Mouse (Mus musculus) heart, embryonic 12.5 days (tissue): ENCODE data around the gene Col2a1. TPM values are rescaled to one million over a fixed set of nuclear protein-coding genes. Genes with fewer than 3 reads are reported as not detected.

Experiments
- ATAC-seq: fragments of 200-750 bp; cut with Nextera tagmentation; 2 replicates; pipeline ENCODE4 v1.8.0; 2017; ENCODE audit warnings: moderate TSS enrichment, moderate library complexity; ENCODE audit not compliant: insufficient number of reproducible peaks, low FRiP score
- H3K27ac ChIP-seq: fragments of 300-500 bp; sonication (generic); 2 replicates; pipeline ENCODE4 v1.5.1; 2016; ENCODE audit warnings: mild to moderate bottlenecking, moderate library complexity; ENCODE audit not compliant: poor library complexity, severe bottlenecking
- H3K27me3 ChIP-seq: fragments of 300-500 bp; sonication (generic); replicated peaks from 2 replicates; pipeline ENCODE4 v1.6.1; 2016; ENCODE audit warnings: mild to moderate bottlenecking, moderate library complexity
- H3K36me3 ChIP-seq: fragments of 300-500 bp; sonication (generic); 2 replicates; pipeline ENCODE4 v1.6.1; 2016; ENCODE audit warnings: mild to moderate bottlenecking, moderate library complexity
- H3K4me1 ChIP-seq: fragments of 300-500 bp; sonication (generic); replicated peaks from 2 replicates; pipeline ENCODE4 v1.6.1; 2016; ENCODE audit warnings: mild to moderate bottlenecking
- H3K4me2 ChIP-seq: fragments of 300-500 bp; sonication (generic); 2 replicates; pipeline ENCODE4 v1.6.1; 2016; ENCODE audit warnings: mild to moderate bottlenecking, moderate library complexity
- H3K4me3 ChIP-seq: fragments of 300-500 bp; sonication (generic); 2 replicates; pipeline ENCODE4 v1.5.1; 2016; ENCODE audit warnings: mild to moderate bottlenecking
- H3K9ac ChIP-seq: fragments of 300-500 bp; sonication (generic); 2 replicates; pipeline ENCODE4 v1.6.1; 2016; ENCODE audit warnings: mild to moderate bottlenecking, moderate library complexity
- H3K9me3 ChIP-seq: fragments of 300-500 bp; sonication (generic); replicated peaks from 2 replicates; pipeline ENCODE4 v1.6.1; 2016; ENCODE audit warnings: mild to moderate bottlenecking, moderate library complexity
- WGBS: fragments of 180-500 bp; shearing (Covaris S2); methylation state at CpG from one replicate; pipeline ENCODE4 v1.1.7; 2016; 5-methylcytosine and 5-hydroxymethylcytosine counted together
- polyA plus RNA-seq: library from polyadenylated mRNA; unstranded; fragments of >200 nt; fragmentation: Nextera tagmentation; extraction: Ambion mirVana; gene quantifications from 2 replicates; pipeline ENCODE4 v1.2.1, GENCODE M21; 2016

Gene Col2a1
- polyA plus RNA-seq, 1 experiment from 2014 or later: 78.9 TPM

GRCm38 (mm10) chr15:98029798-98030197 lies 25.3 kb upstream of the Col2a1 start:
- Histone ChIP-seq H3K4me1 (peaks cover 42% of the 10 kb centered on the region), H3K4me3 (no peak overlapping the region), H3K4me2 (no peak overlapping the region), H3K36me3 (peaks cover 4% of the 10 kb centered on the region; the same call in 1 of the 2 replicates), H3K27me3 (no peaks in the 10 kb centered on the region), H3K27ac (no peak overlapping the region), H3K9ac (no peak overlapping the region), H3K9me3 (no peaks in the 10 kb centered on the region)
- ATAC-seq: no peak
- WGBS: 75% methylated on average over 6 of the region's 6 CpGs

GRCm38 (mm10) chr15:98026967-98027904 lies 22.7 kb upstream of the Col2a1 start:
- peaks cover 42% of the 10 kb centered on the region for H3K4me1 ChIP-seq
- 27% methylated on average over 12 of the region's 12 CpGs for WGBS
- ATAC-seq: no peak
- peak overlapping the region; percentile 44 for H3K27ac ChIP-seq
- H3K9me3 ChIP-seq: no peaks in the 10 kb centered on the region
- no peaks in the 10 kb centered on the region; the same call in 1 of the 2 replicates for H3K36me3 ChIP-seq
- H3K9ac ChIP-seq: peak overlapping the region; percentile 11; the same call in 1 of the 2 replicates
- no peak overlapping the region for H3K4me3 ChIP-seq
- 0 out of 2 replicates have a peak, but pooled peaks cover 6% of the 10 kb centered on the region for H3K27me3 ChIP-seq
- no peak overlapping the region for H3K4me2 ChIP-seq

DNA sequence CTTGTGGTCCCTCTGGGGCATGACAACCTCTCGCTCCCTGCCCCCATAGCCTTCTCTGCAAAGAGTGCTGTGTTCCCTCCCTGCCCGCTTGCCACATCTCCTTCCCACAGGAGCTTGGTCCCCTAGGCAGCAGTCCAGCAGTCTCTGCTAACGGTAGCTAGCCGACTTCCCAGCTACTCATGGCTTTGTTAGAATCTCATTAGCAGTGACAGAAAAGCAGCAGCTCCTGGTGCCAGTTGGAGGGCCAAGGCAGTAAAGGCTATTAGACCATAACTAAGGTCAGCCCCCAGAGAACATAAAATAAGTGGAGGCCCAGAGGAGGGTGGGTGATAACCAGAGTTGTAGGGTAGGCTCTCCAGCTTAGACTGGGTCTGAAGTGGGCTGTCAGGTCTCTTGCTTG lies 21.1 kb upstream of the Col2a1 start:
- H3K4me2 ChIP-seq: no peak overlapping the region
- H3K4me3 ChIP-seq: no peak overlapping the region
- peaks cover 38% of the 10 kb centered on the region for H3K4me1 ChIP-seq
- 35% methylated on average over 4 of the region's 4 CpGs for WGBS
- ATAC-seq: no peak
- H3K27ac ChIP-seq: peak overlapping the region; percentile 25; the same call in 1 of the 2 replicates
- H3K27me3 ChIP-seq: 0 out of 2 replicates have a peak, but pooled peaks cover 6% of the 10 kb centered on the region
- H3K9ac ChIP-seq: no peak overlapping the region
- no peaks in the 10 kb centered on the region for H3K36me3 ChIP-seq
- H3K9me3 ChIP-seq: no peaks in the 10 kb centered on the region

DNA sequence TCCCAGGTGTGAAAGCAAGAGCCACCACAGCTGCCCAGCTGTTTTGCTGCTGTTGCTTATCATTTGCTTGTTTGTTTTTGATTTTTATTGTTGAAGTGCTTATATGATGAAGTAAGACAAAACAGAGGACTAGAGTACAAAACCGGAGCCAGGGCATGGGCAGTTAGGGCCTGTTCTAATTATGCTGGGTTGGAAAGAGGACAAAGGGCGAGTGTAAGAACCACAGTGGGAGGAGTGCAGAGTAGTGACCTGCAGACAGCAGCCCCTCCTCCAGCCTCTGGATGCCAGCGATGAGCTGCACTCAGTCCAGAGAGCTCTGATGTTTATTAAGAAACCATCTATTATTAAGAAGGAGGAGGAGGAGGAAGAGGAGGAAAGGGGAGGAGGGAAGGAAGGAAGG lies 18.6 kb upstream of the Col2a1 start:
- Histone ChIP-seq H3K4me1 (peaks cover 33% of the 10 kb centered on the region), H3K27me3 (0 out of 2 replicates have a peak, but pooled peaks cover 6% of the 10 kb centered on the region), H3K36me3 (no peaks in the 10 kb centered on the region), H3K9ac (no peak overlapping the region), H3K27ac (no peak overlapping the region), H3K9me3 (no peaks in the 10 kb centered on the region), H3K4me3 (no peak overlapping the region), H3K4me2 (no peak overlapping the region)
- 34% methylated on average over 3 of the region's 3 CpGs for WGBS
- ATAC-seq: no peak

- no peak overlapping the region for H3K9ac ChIP-seq
- no peaks in the 10 kb centered on the region for H3K9me3 ChIP-seq
- H3K36me3 ChIP-seq: no peaks in the 10 kb centered on the region
- H3K27me3 ChIP-seq: 0 out of 2 replicates have a peak, but pooled peaks cover 6% of the 10 kb centered on the region
- H3K4me2 ChIP-seq: no peak overlapping the region
- H3K27ac ChIP-seq: no peak overlapping the region
- H3K4me1 ChIP-seq: peaks cover 21% of the 10 kb centered on the region
- 44% methylated on average over 2 of the region's 2 CpGs for WGBS
- ATAC-seq: no peak
- no peak overlapping the region for H3K4me3 ChIP-seq
Measured at GRCm38 (mm10) chr15:98021886-98022285, 17.4 kb upstream of the Col2a1 start.

DNA sequence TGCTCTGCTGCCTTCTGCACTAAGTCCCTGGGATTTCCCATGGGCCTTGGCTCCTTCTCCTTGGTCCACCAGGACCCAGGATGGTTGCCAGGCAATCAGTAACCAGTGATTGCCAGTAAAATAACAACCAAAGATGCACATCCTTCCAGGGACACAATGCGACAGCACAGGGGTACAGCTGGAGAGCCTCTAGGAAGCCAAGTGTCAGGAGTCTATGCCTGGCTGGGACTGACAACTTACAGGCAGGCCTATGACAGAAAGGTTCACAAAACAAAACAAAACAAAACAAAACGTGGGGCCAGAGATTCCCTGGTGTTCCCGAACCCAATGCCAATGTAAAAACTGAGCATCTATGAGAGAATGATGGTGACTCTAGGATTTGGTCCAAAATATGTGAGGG lies 14.6 kb upstream of the Col2a1 start:
- H3K4me2 ChIP-seq: no peak overlapping the region
- no peak overlapping the region for H3K4me3 ChIP-seq
- 57% methylated on average over 3 of the region's 3 CpGs for WGBS
- H3K27ac ChIP-seq: no peak overlapping the region
- no peak for ATAC-seq
- H3K4me1 ChIP-seq: no peaks in the 10 kb centered on the region
- H3K9me3 ChIP-seq: no peaks in the 10 kb centered on the region
- H3K27me3 ChIP-seq: no peaks in the 10 kb centered on the region
- H3K9ac ChIP-seq: no peak overlapping the region
- H3K36me3 ChIP-seq: no peaks in the 10 kb centered on the region

DNA sequence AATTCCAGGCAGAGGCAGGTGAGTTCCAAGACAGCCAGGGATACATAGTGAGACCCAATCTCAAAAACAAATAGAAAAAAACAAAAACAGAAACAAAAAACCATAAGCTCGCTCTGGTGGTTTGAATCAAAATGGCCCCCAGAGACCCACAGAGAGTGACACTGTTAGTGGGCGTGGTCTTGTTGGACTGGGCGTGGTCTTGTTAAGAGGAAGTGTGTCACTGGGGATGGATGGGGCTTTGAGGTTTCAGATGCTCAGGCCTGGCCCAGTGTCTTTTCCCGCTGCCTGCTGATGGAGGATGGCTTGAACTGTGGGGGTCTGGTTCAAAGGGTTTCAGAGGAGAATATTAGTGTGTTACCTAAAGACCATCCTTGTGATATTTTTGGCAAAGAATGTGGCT lies 13.4 kb upstream of the Col2a1 start:
- Histone ChIP-seq H3K4me1 (no peaks in the 10 kb centered on the region), H3K27me3 (no peaks in the 10 kb centered on the region), H3K9ac (no peak overlapping the region), H3K9me3 (no peaks in the 10 kb centered on the region), H3K4me2 (no peak overlapping the region), H3K4me3 (no peak overlapping the region), H3K36me3 (no peaks in the 10 kb centered on the region), H3K27ac (no peak overlapping the region)
- 75% methylated on average over 4 of the region's 4 CpGs for WGBS
- ATAC-seq: no peak

GRCm38 (mm10) chr15:98012810-98013209 lies 8.3 kb upstream of the Col2a1 start:
- ATAC-seq: no peak
- 67% methylated on average over 6 of the region's 6 CpGs for WGBS
- Histone ChIP-seq H3K27me3 (peaks cover 7% of the 10 kb centered on the region), H3K4me3 (no peak overlapping the region), H3K9ac (no peak overlapping the region), H3K9me3 (no peaks in the 10 kb centered on the region), H3K4me2 (no peak overlapping the region), H3K4me1 (peaks cover 11% of the 10 kb centered on the region), H3K27ac (no peak overlapping the region), H3K36me3 (no peaks in the 10 kb centered on the region)

GRCm38 (mm10) chr15:98005181-98005580 lies 686 bp upstream of the Col2a1 start:
- ATAC-seq: no peak
- Histone ChIP-seq H3K27ac (no peak overlapping the region), H3K27me3 (peaks cover 43% of the 10 kb centered on the region), H3K36me3 (no peaks in the 10 kb centered on the region), H3K4me3 (peak overlapping the region; percentile 52), H3K4me2 (peak overlapping the region; percentile 79), H3K9me3 (no peaks in the 10 kb centered on the region), H3K4me1 (peaks cover 51% of the 10 kb centered on the region), H3K9ac (peak overlapping the region; percentile 73)
- 14% methylated on average over 11 of the region's 11 CpGs for WGBS

DNA sequence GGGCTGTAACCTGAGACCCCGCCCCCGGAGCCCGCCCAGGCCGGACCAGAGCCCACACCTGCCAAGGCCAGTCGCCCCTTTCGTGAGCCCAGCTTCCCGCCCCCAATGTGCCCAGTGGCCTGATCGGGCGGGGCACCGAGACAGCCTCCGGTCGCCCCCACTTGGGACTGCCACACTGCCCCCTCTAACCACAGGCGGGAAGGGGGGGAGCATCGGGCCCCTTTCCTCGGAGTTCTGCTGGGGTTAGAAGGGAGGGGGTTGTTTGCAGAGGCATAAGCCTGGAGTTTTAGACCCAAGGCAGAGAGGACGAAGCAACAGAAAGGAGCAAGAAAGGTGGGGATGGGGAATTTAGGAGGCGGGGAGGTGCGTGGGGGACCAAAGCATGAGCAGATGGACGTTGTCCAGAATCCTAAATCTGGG lies 255 bp upstream of the Col2a1 start:
- 2% methylated on average over 19 of the region's 19 CpGs for WGBS
- Histone ChIP-seq H3K27ac (no peak overlapping the region), H3K27me3 (peaks cover 47% of the 10 kb centered on the region), H3K9me3 (no peaks in the 10 kb centered on the region), H3K36me3 (no peaks in the 10 kb centered on the region), H3K4me2 (peak overlapping the region; percentile 79), H3K4me3 (peak overlapping the region; percentile 52), H3K4me1 (peaks cover 55% of the 10 kb centered on the region), H3K9ac (peak overlapping the region; percentile 73)
- peak; percentile 3; the same call in 1 of the 2 replicates for ATAC-seq

GRCm38 (mm10) chr15:98002991-98003821 lies 1.3 kb downstream of the Col2a1 start:
- ATAC-seq: no peak

More at GRCm38 (mm10) chr15:98002991-98003821, 1.3 kb downstream of the Col2a1 start:
- Histone ChIP-seq H3K27ac (0 out of 2 replicates have a peak overlapping the region, but pooled peaks have one; percentile 39), H3K9me3 (no peaks in the 10 kb centered on the region), H3K27me3 (peaks cover 63% of the 10 kb centered on the region), H3K9ac (peak overlapping the region; percentile 73), H3K4me3 (peak overlapping the region; percentile 52), H3K4me2 (peak overlapping the region; percentile 79), H3K36me3 (no peaks in the 10 kb centered on the region), H3K4me1 (peaks cover 48% of the 10 kb centered on the region)
- 1% methylated on average over 42 of the region's 42 CpGs for WGBS
